Mouse (Mus musculus): Measurements from ENCODE around the gene Minpp1.

The Minpp1 gene

GRCm38 (mm10) chr19:32527139-32527538 lies 41.6 kb downstream of the Minpp1 start:
- no peak for DNase-seq (ENCODE audit: low read depth, low spot score)

GRCm38 (mm10) chr19:32528723-32529122 lies 43.2 kb downstream of the Minpp1 start:
- DNase-seq (ENCODE audit: low read depth, low spot score), result no peak

GRCm38 (mm10) chr19:32529252-32529942 lies 43.8 kb downstream of the Minpp1 start:
- DNase-seq (ENCODE audit: low read depth, low spot score), result peak; percentile 30

GRCm38 (mm10) chr19:32530296-32530695 lies 44.7 kb downstream of the Minpp1 start:
- no peak for DNase-seq (ENCODE audit: low read depth, low spot score)

- no peak for DNase-seq (ENCODE audit: low read depth, low spot score)
These were observed 46.8 kb downstream of the Minpp1 start for GRCm38 (mm10) chr19:32532331-32532730.

- no peak for DNase-seq (ENCODE audit: low read depth, low spot score)
These were observed 47.4 kb downstream of the Minpp1 start for GRCm38 (mm10) chr19:32532737-32533505.

GRCm38 (mm10) chr19:32534887-32535286 lies 49.3 kb downstream of the Minpp1 start:
- no peak for DNase-seq (ENCODE audit: low read depth, low spot score)

GRCm38 (mm10) chr19:32542784-32543490 lies 57.4 kb downstream of the Minpp1 start:
- DNase-seq (ENCODE audit: low read depth, low spot score), result no peak

- DNase-seq (ENCODE audit: low read depth, low spot score), result no peak
These were observed 61.8 kb downstream of the Minpp1 start for GRCm38 (mm10) chr19:32547396-32547795.

GRCm38 (mm10) chr19:32548202-32548601 lies 62.6 kb downstream of the Minpp1 start:
- no peak for DNase-seq (ENCODE audit: low read depth, low spot score)

- no peak for DNase-seq (ENCODE audit: low read depth, low spot score)
These were observed 64.9 kb downstream of the Minpp1 start for GRCm38 (mm10) chr19:32550446-32550845.

- DNase-seq (ENCODE audit: low read depth, low spot score), result no peak
These were observed 65.9 kb downstream of the Minpp1 start for GRCm38 (mm10) chr19:32551442-32551841.

- DNase-seq (ENCODE audit: low read depth, low spot score), result no peak
These were observed 66.5 kb downstream of the Minpp1 start for GRCm38 (mm10) chr19:32552106-32552505.

- DNase-seq (ENCODE audit: low read depth, low spot score), result no peak
These were observed 67.7 kb downstream of the Minpp1 start for GRCm38 (mm10) chr19:32553310-32553709.

- no peak for DNase-seq (ENCODE audit: low read depth, low spot score)
These were observed 69.7 kb downstream of the Minpp1 start for GRCm38 (mm10) chr19:32555257-32555656.
